Comparison of ENCODE assay signal across 11 mouse cellular contexts in genomic region chr8:122537812-122538211, GRCm38 (mm10). TPM values are rescaled to one million over a fixed set of nuclear protein-coding genes. Genes with fewer than 3 reads are reported as not detected.
DNase-seq lines count a peak whose midpoint lies in the region; ATAC-seq and TF ChIP-seq lines count a peak whose summit lies in the region.
"Had no signal": no experiment of that assay in that cellular context is flagged by ENCODE, and none has a peak within 500 bp of the region (broad histone marks: within the 10 kb centered on the region; RNA-seq: fewer than 3 reads in every experiment).

No protein-coding gene starts in this region.

- H3K4me1 ChIP-seq in lung, postnatal 0 days (ENCODE audit: insufficient read depth, low read depth, low read length) = peaks cover 23% of the 10 kb centered on the region; the same call in 1 of the 2 replicates
- peaks cover 19% of the 10 kb centered on the region for H3K4me1 ChIP-seq in limb, embryonic 12.5 days (replicated peaks)
- peaks cover 24% of the 10 kb centered on the region for H3K4me1 ChIP-seq in stomach, embryonic 16.5 days (ENCODE audit: control insufficient read depth, insufficient read depth, low read length)

- TF ChIP-seq CTCF in gastrocnemius, adult 2 months (IDR thresholded peaks at IDR 0.05) = no peak
- TF ChIP-seq CTCF in lung, postnatal 0 days (IDR thresholded peaks at IDR 0.05) = no peak

- H3K9ac ChIP-seq in lung, postnatal 0 days (replicated peaks; ENCODE audit: low read depth) = no peak overlapping the region
- no peak overlapping the region for H3K9ac ChIP-seq in limb, embryonic 12.5 days (replicated peaks)
- peak overlapping the region; percentile 60; the same call in 1 of the 2 replicates for H3K9ac ChIP-seq in stomach, embryonic 16.5 days (ENCODE audit: low read length)

- no peaks in the 10 kb centered on the region for H3K9me3 ChIP-seq in lung, postnatal 0 days (ENCODE audit: low read length)
- H3K9me3 ChIP-seq in limb, embryonic 12.5 days = 0 out of 2 replicates have a peak, but pooled peaks cover 5% of the 10 kb centered on the region
- no peaks in the 10 kb centered on the region for H3K9me3 ChIP-seq in stomach, embryonic 16.5 days (replicated peaks; ENCODE audit: control insufficient read depth, low read length)

- H3K27me3 ChIP-seq in lung, postnatal 0 days (replicated peaks; ENCODE audit: insufficient read depth, low read length) = no peaks in the 10 kb centered on the region
- H3K27me3 ChIP-seq in limb, embryonic 12.5 days = no peaks in the 10 kb centered on the region
- H3K27me3 ChIP-seq in stomach, embryonic 16.5 days (ENCODE audit: control insufficient read depth, insufficient read depth, low read length) = no peaks in the 10 kb centered on the region

- H3K27ac ChIP-seq in gastrocnemius, adult 2 months = peak overlapping the region; percentile 66
- H3K27ac ChIP-seq in lung, postnatal 0 days (ENCODE audit: low read length) = peak overlapping the region; percentile 88
- peak overlapping the region; percentile 29; the same call in 1 of the 2 replicates for H3K27ac ChIP-seq in limb, embryonic 12.5 days
- H3K27ac ChIP-seq in stomach, embryonic 16.5 days (ENCODE audit: low read length) = peak overlapping the region; percentile 84

- H3K4me2 ChIP-seq in lung, postnatal 0 days (replicated peaks; ENCODE audit: low read depth, low read length) = no peak overlapping the region
- H3K4me2 ChIP-seq in limb, embryonic 12.5 days = no peak overlapping the region
- H3K4me2 ChIP-seq in stomach, embryonic 16.5 days (ENCODE audit: low read depth, low read length) = no peak overlapping the region

- no peak for ATAC-seq in lung, postnatal 0 days
- no peak for ATAC-seq in limb, embryonic 12.5 days (ENCODE audit: insufficient number of reproducible peaks, insufficient read depth, low FRiP score, low TSS enrichment, low read depth)
- peak; percentile 35; the same call in 1 of the 2 replicates for ATAC-seq in stomach, embryonic 16.5 days (ENCODE audit: insufficient read depth, low FRiP score)

- WGBS in lung, postnatal 0 days = 38% methylated on average over 2 of the region's 2 CpGs
- WGBS in limb, embryonic 12.5 days = 76% methylated on average over 2 of the region's 2 CpGs
- WGBS in stomach, embryonic 16.5 days = 66% methylated on average over 2 of the region's 2 CpGs

- TF ChIP-seq EP300 in lung, postnatal 0 days (IDR thresholded peaks at IDR 0.05) = no peak

- no peak for DNase-seq in gastrocnemius, adult 2 months
- no peak for DNase-seq in gastrocnemius, postnatal 36 days
- peak; percentile 8 for DNase-seq in lung, postnatal 0 days (ENCODE audit: low spot score)
- DNase-seq in lung, postnatal 14 days = no peak
- no peak for DNase-seq in urinary bladder, adult 2 months (ENCODE audit: low spot score)
- no peak for DNase-seq in MN1 (ENCODE audit: low spot score)
- DNase-seq: gastrocnemius, postnatal 10 days; kidney, adult 8-10 months; midbrain, embryonic 14.5 days had no signal

- no peak overlapping the region for H3K4me3 ChIP-seq in gastrocnemius, adult 2 months
- no peak overlapping the region for H3K4me3 ChIP-seq in lung, postnatal 0 days (ENCODE audit: low read depth, low read length)
- no peak overlapping the region for H3K4me3 ChIP-seq in limb, embryonic 12.5 days (replicated peaks)
- H3K4me3 ChIP-seq in stomach, embryonic 16.5 days (replicated peaks; ENCODE audit: low read length) = no peak overlapping the region

- no peaks in the 10 kb centered on the region for H3K36me3 ChIP-seq in lung, postnatal 0 days (ENCODE audit: insufficient read depth, low read length)
- H3K36me3 ChIP-seq in limb, embryonic 12.5 days = no peaks in the 10 kb centered on the region
- no peaks in the 10 kb centered on the region for H3K36me3 ChIP-seq in stomach, embryonic 16.5 days (ENCODE audit: control insufficient read depth, insufficient read depth, low read length)

- intact Hi-C loops in gastrocnemius, adult 2 months (cut with DNase I) = no loop called here
- intact Hi-C loops in gastrocnemius, postnatal 36 days (cut with DNase I) = no loop called here

RNA-seq across cellular contexts. Expression of gene Piezo1, which starts 13.3 kb away (rescaled TPM):
- 10 to 100 TPM; 11.3 to 25.5 TPM for total RNA-seq in gastrocnemius, adult 2 months (2021)
- 10 to 100 TPM; 14.3 to 15.9 TPM for total RNA-seq in gastrocnemius, postnatal 36 days (2021)
- 27.3 and 31.3 TPM in 2 replicates for polyA plus RNA-seq in lung, postnatal 0 days (2015; fragmentation: Nextera tagmentation; extraction: Ambion mirVana)
- polyA plus RNA-seq in limb, embryonic 12.5 days (2016; fragmentation: Nextera tagmentation; extraction: Ambion mirVana) = 11.9 and 13.9 TPM in 2 replicates
- 13.5 and 18.9 TPM in 2 replicates for polyA plus RNA-seq in stomach, embryonic 16.5 days (2015; fragmentation: Nextera tagmentation; extraction: Ambion mirVana)
- 68.9 and 70.9 TPM in 2 replicates for polyA plus RNA-seq in urinary bladder, adult 2 months (2012; rRNA removed)

RNA-seq across cellular contexts. Expression of gene Cdt1, which starts 30.0 kb away (rescaled TPM):
- 1 to 10 TPM in 1 of 2 experiments, under 1 TPM in 1; 0.78 to 1.5 TPM for total RNA-seq in gastrocnemius, adult 2 months (2021)
- total RNA-seq in gastrocnemius, postnatal 36 days (2021) = 1 to 10 TPM in 1 of 2 experiments, under 1 TPM in 1; 0.76 to 1.2 TPM
- 7.4 and 7.7 TPM in 2 replicates for polyA plus RNA-seq in lung, postnatal 0 days (2015; fragmentation: Nextera tagmentation; extraction: Ambion mirVana)
- polyA plus RNA-seq in limb, embryonic 12.5 days (2016; fragmentation: Nextera tagmentation; extraction: Ambion mirVana) = 52.3 and 52.7 TPM in 2 replicates
- 28.4 and 28.5 TPM in 2 replicates for polyA plus RNA-seq in stomach, embryonic 16.5 days (2015; fragmentation: Nextera tagmentation; extraction: Ambion mirVana)
- 6.6 and 9.9 TPM in 2 replicates for polyA plus RNA-seq in urinary bladder, adult 2 months (2012; rRNA removed)

RNA-seq across cellular contexts. Expression of gene Aprt, which starts 38.9 kb away (rescaled TPM):
- total RNA-seq in gastrocnemius, adult 2 months (2021) = 10 to 100 TPM; 40.5 to 44.8 TPM
- total RNA-seq in gastrocnemius, postnatal 36 days (2021) = 10 to 100 TPM; 35.4 to 45.3 TPM
- 203 and 206 TPM in 2 replicates for polyA plus RNA-seq in lung, postnatal 0 days (2015; fragmentation: Nextera tagmentation; extraction: Ambion mirVana)
- polyA plus RNA-seq in limb, embryonic 12.5 days (2016; fragmentation: Nextera tagmentation; extraction: Ambion mirVana) = 299 and 305 TPM in 2 replicates
- 335 and 345 TPM in 2 replicates for polyA plus RNA-seq in stomach, embryonic 16.5 days (2015; fragmentation: Nextera tagmentation; extraction: Ambion mirVana)
- polyA plus RNA-seq in urinary bladder, adult 2 months (2012; rRNA removed) = 88.1 and 93.0 TPM in 2 replicates

Comparison
In these comparisons a context has a peak if more than half of its experiments do, and no peak if none do; other contexts are left out.
1. H3K27ac ChIP-seq: peak in every context shown above with its lines; median percentile 88 in lung, postnatal 0 days; 84 in stomach, embryonic 16.5 days; 66 in gastrocnemius, adult 2 months; 29 in limb, embryonic 12.5 days.